Mouse (Mus musculus): ENCODE results near the gene Gm13871. TPM values are rescaled to one million over a fixed set of nuclear protein-coding genes. Genes with fewer than 3 reads are reported as not detected.

The Gm13871 gene
- not detected in 2 replicates for polyA plus RNA-seq (2012; rRNA removed)

DNA sequence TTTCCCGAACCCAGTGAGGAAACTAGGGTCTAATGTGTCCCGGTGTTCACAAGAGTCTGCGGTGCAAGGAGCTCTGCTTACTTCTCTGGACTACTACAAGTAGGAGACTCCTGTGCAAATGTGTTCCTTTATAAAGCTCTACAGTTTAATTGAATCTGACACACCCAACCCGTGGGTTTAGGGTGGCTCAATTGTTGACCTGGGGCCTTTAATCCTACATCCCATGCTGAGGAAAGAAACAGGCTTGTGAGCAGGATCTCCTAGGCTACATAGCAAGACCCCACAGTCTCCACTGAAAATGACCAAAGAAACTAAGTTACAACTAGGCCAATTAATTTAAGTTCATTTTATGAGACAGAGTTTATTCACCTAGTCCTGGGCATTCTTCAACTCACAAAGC lies at the start of gene Gm13871:
Gm13871 (minus strand) TSS at position 101 of the 400 bp plus-strand sequence.

GRCm38 (mm10) chr4:73950375-73950896 lies 44.7 kb upstream of the Gm13871 start, which contains the start of gene 2310002L09Rik:
TSS of gene 2310002L09Rik (minus strand) at chr4:73950846.

DNA sequence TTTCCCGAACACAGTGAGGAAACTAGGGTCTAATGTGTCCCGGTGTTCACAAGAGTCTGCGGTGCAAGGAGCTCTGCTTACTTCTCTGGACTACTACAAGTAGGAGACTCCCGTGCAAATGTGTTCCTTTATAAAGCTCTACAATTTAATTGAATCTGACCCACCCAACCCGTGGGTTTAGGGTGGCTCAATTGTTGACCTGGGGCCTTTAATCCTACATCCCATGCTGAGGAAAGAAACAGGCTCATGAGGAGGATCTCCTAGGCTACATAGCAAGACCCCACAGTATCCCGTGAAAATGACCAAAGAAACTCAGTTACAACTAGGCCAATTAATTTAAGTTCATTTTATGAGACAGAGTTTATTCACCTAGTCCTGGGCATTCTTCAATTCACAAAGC lies 14.9 kb upstream of the Gm13871 start, which contains the start of gene Gm11756:
Gm11756 (minus strand) TSS at position 101 of the 400 bp plus-strand sequence.

DNA sequence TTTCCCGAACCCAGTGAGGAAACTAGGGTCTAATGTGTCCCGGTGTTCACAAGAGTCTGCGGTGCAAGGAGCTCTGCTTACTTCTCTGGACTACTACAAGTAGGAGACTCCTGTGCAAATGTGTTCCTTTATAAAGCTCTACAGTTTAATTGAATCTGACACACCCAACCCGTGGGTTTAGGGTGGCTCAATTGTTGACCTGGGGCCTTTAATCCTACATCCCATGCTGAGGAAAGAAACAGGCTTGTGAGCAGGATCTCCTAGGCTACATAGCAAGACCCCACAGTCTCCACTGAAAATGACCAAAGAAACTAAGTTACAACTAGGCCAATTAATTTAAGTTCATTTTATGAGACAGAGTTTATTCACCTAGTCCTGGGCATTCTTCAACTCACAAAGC lies 14.7 kb downstream of the Gm13871 start, which contains the start of gene Gm11757:
Gm11757 (minus strand) TSS at position 101 of the 400 bp plus-strand sequence.

DNA sequence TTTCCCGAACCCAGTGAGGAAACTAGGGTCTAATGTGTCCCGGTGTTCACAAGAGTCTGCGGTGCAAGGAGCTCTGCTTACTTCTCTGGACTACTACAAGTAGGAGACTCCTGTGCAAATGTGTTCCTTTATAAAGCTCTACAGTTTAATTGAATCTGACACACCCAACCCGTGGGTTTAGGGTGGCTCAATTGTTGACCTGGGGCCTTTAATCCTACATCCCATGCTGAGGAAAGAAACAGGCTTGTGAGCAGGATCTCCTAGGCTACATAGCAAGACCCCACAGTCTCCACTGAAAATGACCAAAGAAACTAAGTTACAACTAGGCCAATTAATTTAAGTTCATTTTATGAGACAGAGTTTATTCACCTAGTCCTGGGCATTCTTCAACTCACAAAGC lies 29.6 kb downstream of the Gm13871 start, which contains the start of gene Gm11758:
Gm11758 (minus strand) TSS at position 101 of the 400 bp plus-strand sequence.

Other genes with a start within 250 kb of the Gm13871 start
- not detected in 2 replicates for gene Gm11239, start 237.6 kb downstream of the Gm13871 start, polyA plus RNA-seq (2012; rRNA removed)
- gene Gm428, start 222.4 kb downstream of the Gm13871 start, polyA plus RNA-seq (2012; rRNA removed) = not detected in 2 replicates
- 0.05 and 0.07 TPM in 2 replicates for gene Rasef, start 115.0 kb downstream of the Gm13871 start, polyA plus RNA-seq (2012; rRNA removed)
- not detected in 2 replicates for gene Gm11758, start 29.7 kb downstream of the Gm13871 start, polyA plus RNA-seq (2012; rRNA removed)
- not detected in 2 replicates for gene Gm11757, start 14.8 kb downstream of the Gm13871 start, polyA plus RNA-seq (2012; rRNA removed)
- gene Gm11756, start 14.8 kb upstream of the Gm13871 start, polyA plus RNA-seq (2012; rRNA removed) = not detected in 2 replicates
- not detected in 2 replicates for gene 2310002L09Rik, start 44.9 kb upstream of the Gm13871 start, polyA plus RNA-seq (2012; rRNA removed)
- gene Frmd3, start 107.5 kb upstream of the Gm13871 start, polyA plus RNA-seq (2012; rRNA removed) = 0.03 and 0.10 TPM in 2 replicates

Measured in liver, embryonic 18 days (tissue).